Mouse (Mus musculus) adrenal gland, adult 8-10 months (tissue): ENCODE data around the gene Fam102b. TPM values are rescaled to one million over a fixed set of nuclear protein-coding genes. Genes with fewer than 3 reads are reported as not detected.

Source experiments
- DNase-seq: peaks from one replicate; pipeline ENCODE4 v3.0.0; 2022
- total RNA-seq, 4 experiments: library from RNA; stranded (reverse); gene quantifications; 2 replicates each; pipeline ENCODE4 v1.2.4; 2022

Gene Fam102b
- total RNA-seq = 1 to 10 TPM; 5.1 to 9.5 (median 6.9) TPM

DNA sequence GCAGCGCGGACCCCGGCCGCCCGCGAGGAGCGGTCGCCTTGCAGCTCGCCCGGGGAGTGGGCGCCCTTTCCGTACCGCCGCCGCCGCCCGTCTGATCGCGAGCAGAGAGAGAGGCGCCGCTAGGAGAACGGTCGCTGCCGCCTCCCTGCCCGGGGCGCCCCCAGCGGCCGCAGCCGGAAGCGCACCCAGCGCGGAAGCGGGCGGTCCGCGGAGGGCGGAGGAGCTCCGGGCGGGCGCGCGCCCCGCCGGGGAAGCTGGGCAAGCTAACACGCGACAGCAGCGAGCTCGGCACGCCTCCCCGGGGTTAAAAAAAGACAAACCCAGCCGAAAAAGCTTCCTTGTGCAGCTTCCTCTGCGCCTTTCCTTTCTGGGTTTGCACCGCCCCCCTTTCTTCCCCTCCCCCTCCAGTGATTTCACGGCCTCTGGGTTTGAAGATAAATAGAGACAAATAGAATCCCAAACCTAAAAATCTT, at the start of gene Fam102b:
Gene Fam102b (minus strand): TSS at position 93 of the 473 bp plus-strand sequence.
- DNase-seq = peak; percentile 72

DNA sequence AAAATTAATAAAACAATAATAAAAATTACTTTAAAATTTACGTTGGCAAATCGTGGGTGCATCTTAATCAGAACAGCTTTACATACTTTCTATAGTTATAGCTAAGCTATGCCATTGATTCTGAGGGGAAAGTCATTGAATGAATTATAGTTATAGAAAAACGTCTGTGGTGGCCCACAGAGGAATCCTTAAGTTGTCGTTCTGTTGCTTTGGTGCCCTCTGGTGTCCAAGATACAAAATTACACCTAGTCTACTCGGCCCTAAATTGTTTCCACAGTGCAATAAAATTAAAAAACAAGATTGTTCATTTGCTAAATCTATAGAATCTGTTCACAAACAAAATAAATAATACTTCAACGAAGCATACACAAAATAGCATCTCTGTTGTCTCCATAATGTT, 35.6 kb upstream of the Fam102b start:
- no peak for DNase-seq

DNA sequence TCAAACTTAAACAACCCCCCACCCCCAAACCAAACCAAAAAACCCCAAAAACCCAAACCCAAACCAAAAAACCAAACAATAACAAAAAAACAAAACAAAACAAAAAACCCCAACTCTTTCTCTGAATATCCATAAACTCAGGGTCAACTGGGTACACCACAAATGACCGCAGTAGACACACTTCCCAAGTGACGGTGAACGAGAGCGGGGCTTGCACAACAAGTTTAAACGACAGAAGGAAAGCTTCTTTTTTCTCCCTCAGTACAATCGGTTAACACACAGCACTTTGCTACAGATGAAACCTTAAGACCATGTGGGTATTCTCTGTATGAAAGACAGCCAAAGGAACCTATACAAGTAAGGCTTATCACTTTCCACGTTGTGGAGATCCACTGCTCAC, 35.0 kb upstream of the Fam102b start:
- DNase-seq = no peak

DNA sequence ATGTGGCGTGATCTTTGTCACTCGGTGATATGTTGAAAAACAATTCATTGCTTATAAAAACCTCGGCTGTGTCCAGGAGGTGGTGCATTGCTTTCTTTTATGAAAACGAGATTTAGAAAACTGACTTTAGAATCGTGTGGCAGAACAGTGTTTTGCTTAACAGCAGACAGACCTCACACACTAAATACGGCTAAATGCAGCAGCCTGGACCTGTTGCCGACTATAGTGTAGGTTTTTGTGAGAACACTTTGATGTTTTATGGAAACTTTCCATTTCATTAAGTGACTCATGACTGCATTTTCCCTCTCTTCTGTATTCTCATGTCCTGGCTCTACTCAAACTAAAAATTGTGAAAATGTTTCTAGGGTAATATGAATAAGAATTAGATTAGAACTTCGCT, 32.5 kb upstream of the Fam102b start:
- no peak for DNase-seq

DNA sequence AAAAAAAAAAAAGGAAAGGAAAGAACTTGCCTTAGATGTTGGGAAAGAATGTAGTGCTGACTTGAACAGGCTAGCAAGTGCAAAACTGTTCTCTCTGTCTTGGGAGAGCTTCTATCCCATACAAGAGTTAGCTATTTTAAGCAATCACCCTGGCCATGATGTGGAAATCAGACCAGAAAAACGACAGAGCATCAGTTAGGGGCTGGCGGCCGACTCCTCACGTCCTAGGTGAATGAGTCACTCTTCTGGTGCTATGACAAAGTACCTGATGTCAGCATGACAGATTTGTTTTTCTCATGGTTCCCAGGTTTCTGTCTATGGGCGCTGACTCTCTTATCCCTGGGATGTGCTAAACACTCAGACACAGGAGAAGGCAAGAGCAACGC, 24.5 kb upstream of the Fam102b start:
- no peak for DNase-seq

DNA sequence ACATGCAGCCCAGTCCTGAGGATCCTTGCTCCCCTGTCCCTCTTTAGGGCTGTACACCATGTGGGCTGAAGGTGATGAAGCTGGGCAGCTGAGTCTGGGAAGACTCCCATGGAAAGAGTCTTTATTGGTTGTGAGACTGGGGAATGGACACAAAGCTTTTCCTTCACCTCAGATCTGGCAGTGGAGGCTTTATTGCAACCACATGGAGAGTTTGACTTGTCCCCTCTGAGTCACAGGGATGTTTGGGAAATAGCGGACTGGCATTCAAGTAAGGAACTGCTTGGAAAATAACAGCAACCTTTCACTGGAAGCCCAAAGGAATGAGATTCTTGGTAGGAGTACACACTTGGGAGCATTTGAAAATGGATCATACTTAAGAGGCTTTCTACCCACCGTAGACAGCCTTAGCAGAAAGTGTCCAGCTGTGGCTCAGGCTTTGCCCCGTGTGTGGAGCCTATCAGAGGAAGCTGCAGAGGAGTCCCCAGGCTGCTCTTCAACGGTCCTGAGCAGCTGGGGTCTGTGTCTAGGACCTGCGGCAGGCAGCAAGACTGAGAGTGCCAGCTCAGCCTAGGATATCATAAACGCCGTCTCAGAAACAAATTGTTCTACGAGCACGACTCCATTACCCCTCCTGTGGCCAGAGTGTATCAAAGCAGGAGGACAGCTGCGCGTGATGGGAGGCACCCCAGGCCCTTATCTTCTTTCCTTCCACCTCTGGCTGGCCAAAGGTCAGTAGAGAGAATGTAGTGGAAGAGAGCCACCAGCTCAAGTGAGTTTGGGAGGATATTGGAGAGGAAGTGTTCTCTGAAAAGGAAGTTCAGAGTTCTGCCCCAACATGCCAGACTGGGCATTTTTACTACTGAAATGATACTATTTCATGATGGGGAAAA, 23.9 kb upstream of the Fam102b start:
- no peak for DNase-seq

DNA sequence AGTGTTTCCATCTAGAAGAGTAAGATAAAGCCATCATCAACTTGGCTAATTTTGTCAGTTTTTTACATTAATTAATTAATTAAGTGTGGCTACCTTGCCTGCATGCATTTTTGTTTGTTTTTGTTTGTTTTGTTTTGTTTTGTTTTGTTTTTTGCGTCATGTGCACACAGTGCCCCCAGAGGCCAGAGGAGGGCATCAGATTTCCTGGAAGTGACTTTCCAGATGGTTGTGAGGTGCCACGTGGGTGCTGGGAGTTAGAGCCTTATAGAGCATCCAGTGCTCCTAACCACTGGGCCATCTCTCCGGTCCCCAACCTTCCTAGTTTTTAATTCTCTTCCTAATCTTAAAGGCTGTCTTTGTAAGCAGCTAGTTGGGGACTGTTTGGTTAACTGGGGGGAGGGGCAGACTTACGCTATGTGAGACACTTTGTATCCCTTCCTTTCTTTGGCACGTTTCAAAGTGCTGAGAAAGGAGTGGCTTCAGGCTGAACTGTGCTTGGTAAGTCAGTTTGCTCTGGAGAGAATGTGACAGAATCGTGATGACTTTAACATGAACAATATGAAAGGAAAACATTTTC, 20.4 kb upstream of the Fam102b start:
- DNase-seq = no peak

DNA sequence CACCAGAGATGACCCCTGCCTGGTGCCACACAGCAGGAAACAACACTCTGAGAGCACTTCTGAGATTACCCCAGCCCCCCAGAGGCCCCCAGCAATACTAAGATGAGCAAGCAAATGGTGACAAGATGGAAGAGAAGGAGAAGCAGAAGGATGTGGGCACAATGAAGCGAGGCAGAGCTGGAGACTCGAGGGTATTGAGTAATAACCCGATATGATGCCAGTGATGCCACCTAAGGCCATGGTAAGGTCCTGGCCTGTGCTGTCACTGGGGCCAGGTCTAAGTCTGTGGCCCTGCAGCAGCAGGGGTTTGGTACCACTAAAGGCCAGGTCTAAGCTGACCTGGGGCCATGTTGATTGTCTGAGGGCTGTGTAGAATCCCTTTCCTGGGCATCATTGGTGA, 19.0 kb upstream of the Fam102b start:
- no peak for DNase-seq

DNA sequence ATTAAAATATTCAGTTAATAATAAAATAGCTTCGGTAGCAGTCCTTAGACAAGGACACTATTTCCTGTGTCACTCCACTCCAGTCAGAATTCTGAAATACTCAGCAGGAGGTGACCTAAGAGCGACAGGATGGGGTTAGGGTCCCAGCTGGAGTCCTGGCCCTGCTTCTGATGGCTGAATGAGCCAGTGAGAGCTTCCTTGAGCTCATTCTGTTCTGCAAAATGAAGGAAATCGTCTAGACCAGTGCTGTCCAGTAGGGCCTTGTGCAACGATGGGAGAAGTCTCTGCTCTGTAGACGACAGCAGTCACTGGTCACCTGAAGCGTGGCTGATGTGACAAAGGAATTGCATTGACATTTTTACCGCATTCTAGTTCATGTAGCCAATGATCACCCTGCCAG, 16.0 kb upstream of the Fam102b start:
- no peak for DNase-seq

DNA sequence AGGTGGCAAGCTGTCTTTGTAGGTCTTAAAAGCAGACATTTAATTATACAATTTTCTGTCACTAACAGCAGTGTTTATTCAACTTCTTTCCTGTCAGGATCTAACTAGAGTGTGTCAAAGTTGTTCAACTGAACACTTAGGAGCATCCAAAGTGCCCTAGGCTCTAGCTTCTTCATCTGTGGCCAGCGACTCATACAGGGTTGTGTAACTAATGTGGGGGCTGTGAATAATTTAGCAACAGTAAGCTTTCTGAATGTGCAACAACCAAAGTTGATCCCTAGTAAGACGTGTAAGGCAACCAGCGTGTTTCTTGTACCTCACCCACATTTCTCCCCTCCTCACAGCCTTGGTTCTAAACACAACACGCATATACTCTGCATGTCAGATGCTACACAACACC, 13.5 kb upstream of the Fam102b start:
- no peak for DNase-seq

DNA sequence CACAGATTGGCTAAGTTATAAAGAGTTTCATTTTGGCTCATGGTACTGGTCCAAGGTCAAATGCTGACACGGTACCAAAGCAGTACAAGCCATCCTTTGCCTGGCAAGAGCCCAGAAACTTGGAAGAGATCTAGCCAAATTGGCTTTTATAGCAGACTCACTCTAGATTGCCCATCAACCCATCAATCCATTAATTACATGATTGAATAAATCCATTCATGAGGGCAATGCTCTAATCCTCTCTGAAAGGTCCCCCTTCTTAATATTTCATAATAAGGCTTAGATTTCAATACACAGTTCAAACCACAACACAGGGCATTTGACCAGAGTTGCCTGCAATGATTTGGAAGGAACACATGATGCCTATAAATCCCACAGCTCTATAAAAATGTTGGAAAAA, 7.0 kb upstream of the Fam102b start:
- no peak for DNase-seq

DNA sequence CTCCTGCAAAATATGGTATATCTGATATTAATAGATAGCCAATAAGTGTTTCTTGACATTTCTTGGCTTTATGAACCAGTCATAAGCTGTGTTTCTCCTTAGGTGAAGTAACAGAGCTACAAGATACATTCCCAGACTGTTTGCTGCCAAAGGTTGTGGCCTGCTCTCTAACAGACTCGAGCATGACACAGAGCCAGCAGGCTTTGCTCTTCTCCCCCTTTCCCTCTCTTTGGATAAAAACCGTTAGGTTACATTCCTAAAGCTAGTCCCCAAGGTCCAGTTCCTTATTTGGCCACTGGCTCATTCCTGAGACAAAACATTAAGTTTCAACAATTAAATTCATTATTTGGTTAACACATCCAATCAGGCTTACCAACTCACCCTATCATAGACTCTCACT, 4.9 kb upstream of the Fam102b start:
- DNase-seq = no peak

DNA sequence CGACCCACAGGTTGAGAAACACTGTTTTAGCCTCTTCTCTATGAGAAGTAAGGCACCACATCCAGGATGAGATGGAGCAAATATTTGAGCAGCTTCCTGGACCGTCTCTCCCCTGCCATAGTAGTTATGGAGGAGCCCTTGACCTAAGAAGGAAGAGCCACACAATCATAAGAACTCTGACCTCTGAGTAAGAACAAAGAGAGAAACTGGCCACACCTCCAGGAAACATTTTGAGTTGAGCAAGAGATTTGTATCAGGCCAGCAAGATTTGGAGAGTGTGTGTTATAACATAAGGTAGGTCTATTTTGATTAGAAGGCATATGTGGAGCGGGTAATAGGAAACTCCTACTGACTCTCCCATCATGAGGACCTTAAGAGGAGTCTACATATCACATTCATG, 4.2 kb upstream of the Fam102b start:
- DNase-seq = no peak

DNA sequence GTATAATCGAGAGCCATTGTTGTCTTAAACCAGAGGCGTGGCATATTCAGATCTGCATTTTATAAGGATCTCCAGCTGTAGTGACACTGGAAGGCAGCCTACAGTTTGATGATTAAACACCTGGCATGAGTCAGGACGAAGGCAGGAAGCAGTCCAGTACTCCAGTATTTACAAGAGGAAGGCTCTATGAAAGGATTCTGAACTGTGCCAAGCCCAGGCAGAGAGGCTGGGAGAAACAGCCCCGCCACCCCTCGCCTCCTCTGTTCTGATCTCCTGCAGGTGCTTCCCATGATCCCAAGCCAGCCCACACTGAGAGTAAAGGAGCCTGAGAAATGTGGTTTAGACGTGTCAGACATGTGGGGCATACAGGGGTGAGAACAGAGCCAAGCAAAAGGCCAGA, 3.4 kb upstream of the Fam102b start:
- no peak for DNase-seq

DNA sequence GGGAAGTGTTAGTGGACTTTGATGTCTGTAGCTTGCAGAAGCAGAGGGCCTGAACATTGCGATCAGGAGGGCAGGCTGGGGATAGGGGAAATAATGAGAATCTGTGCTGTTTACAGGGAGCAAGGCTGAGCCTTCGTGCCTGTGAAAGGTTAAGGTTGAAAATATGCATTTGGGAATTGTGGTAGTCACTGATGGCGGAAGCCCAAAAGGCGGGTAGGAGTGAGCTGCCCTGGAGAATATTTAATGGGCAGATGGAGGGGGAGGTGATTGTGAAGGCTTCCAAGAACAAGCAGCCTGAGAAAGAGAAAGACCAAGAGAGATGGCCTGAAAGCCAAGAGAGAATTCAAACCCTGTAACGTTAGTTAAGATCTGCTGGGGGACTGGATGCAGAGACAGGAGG, 2.3 kb upstream of the Fam102b start:
- no peak for DNase-seq

DNA sequence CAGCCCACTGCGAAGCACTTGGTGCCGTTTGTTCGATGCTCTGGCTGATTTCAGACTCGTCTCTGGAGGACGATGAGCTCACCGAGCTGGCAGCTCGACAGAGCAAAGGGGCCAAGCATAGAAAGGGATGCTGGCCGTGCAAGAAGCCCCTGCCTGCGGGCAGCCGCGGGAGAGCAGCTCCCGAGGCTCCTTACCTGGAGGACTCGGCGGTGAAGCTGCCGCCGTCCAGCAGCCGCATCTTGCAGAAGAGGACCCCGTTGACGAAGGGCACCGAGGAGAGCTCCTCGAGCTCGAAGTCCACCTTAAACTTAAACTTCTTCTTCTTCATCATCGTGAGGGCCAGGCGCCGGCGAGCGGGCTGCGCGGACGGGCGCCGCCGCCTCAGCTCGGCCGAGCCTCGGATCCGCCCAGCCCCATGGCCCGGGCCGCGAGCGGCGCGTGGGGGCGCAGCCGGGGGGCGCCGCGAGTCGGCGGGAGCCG, 376 bp downstream of the Fam102b start:
- peak; percentile 16 for DNase-seq

DNA sequence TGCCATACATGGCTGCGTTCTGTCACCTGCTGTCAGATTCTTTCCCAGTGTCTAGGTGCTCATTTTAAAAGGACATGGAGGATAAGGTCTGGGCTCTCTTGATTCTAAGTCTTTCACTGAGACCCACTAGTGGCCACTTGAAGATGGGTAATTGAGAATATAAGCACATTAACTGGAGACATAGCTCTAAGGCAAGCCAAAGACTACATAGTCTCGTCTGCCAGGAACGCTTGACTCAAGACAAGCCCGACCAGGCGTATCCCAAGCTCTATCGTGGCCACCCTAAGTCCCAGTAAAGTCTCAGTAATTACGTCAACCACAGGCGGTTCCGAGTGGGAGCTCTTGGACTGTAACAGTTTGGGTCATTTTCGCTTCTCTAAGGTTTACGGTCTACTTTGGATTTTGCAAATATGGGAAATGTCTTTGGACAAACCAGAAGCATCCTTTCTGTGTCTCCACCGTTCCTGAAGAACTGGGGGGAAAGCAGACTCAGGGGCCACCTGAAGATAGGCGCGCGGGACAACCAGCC, 881 bp downstream of the Fam102b start:
- DNase-seq = no peak

DNA sequence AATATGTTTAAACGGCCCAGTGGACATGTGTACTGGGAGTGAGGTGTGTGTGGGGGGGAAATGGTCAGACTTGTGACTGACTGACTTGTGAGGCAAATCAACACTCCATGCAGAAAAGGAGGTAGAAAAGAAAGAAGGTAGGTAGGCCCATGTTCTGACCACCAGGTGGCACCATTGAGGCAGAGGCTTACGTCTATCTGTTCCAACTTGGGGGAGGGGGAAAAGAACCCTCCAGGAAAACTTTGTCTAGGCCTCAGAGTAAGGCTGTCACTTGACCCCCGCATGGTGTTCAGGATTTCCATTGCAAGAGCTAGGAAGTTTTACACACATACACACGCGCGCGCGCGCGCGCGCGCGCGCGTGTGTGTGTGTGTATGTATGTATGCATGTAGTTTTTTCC, 1.8 kb downstream of the Fam102b start:
- DNase-seq = peak; percentile 36

DNA sequence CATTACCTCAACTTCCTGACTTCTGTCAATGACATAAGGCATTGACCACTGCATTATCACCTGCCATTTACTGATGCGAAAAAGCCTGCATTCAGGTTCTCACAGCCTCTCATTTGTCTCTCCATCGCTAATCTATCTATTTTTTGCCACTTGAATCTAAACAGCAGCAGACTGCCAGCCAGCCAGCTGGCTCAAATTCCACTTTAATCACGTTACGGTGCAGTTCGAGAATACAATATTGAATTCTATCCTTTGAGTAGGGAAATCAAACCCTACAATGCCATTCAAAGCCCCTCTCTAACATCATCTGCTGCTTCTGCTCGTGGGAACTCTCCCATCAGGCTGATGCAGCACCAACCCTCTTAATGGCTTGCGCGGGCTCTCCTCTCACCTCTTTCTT, 4.3 kb downstream of the Fam102b start:
- DNase-seq = no peak

DNA sequence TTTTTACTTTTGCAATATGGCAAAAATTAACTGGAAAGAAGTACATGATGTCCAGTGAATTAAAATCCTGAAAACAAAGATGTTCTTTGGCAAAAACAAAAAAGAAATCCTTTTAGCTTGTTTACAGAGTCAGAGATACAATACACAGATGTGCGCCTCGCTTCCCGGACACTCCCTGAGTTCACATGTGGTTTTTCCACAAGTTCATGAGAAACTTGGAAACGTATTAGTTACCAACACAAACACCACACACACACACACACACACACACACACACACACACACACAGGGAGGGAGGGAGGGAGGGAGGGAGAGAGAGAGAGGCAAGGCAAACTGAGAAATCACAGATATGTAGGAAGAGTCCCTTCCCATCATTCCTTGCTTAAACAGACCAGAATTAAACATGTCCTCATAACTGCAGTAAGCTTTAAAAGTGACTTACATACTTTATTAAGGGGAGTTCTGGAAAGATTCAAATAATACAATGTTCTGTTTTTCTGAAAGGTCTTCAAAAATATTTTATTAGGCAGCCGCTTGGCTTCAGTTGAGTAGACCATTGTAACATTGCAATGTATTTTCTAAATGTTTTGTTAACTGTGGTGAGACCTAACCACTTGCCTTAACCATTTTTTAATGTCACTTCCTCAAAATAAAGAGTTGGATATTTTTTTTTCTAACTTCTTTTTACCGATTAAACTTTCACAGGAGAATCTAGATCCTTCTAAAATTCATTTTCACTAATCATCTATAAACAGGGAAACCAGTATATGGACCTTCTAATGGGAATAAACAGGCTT, 5.5 kb downstream of the Fam102b start:
- DNase-seq = no peak

DNA sequence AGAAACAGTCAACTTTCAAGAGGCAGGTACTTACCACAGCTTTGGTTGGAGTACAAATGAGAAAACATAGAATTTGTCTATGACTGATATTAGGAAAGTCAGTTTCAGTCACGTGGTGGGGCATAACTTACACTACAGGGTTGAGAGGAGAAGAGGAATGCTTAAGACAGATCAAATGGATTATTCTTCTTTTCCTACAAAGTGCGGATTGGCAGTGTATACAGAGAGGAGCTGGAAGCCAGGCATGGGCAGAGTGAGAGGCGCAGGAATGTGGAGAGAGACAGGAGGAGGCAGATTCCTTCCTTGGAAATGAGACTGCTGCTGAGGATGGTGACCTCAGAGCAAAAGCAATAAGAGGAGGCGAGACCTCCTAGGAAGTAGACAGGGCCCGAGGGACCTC, 9.1 kb downstream of the Fam102b start:
- no peak for DNase-seq

DNA sequence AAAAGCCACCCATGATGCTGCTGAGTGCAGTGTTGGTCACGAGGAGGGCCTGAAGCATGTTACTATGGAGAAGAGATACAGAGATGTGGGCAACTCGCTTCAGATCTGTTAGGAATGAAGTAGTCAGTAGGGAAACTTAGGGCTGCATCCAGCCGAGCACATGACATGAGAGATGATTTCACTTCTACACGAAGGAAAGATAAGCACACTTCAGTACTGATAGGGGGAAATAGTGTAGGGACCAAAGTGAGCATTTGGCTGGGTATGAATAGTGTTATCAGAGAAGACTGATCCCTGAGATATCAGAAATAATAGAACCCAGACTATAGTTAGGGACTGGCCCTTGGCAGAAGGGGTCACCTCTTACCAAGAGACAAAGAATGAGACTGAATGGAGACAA, 14.8 kb downstream of the Fam102b start:
- DNase-seq = no peak
